Mouse (Mus musculus): ENCODE data around the gene Ank3. TPM values are rescaled to one million over a fixed set of nuclear protein-coding genes. Genes with fewer than 3 reads are reported as not detected.
A peak's percentile ranks its signal among the peaks of the same experiment; 100 is the strongest.

Gene Ank3
- polyA plus RNA-seq, 1 experiment from 2014 or later, result 47.6 TPM

- no peak for ATAC-seq (ENCODE audit: low FRiP score, low TSS enrichment)
- H3K27me3 ChIP-seq (ENCODE audit: insufficient read depth, low read length), result no peaks in the 10 kb centered on the region
- no peak overlapping the region for H3K4me2 ChIP-seq (replicated peaks; ENCODE audit: low read depth, low read length)
- H3K27ac ChIP-seq (ENCODE audit: low read length), result no peak overlapping the region
- H3K4me1 ChIP-seq (ENCODE audit: insufficient read depth, low read length), result no peaks in the 10 kb centered on the region
- H3K36me3 ChIP-seq (ENCODE audit: insufficient read depth, low read length), result peaks cover 5% of the 10 kb centered on the region; the same call in 1 of the 2 replicates
- 96% methylated on average over 7 of the region's 7 CpGs for WGBS
- no peak overlapping the region for H3K9ac ChIP-seq (replicated peaks; ENCODE audit: low read length)
- no peaks in the 10 kb centered on the region for H3K9me3 ChIP-seq (ENCODE audit: low read length)
- H3K4me3 ChIP-seq (ENCODE audit: low read length), result no peak overlapping the region
Observed at GRCm38 (mm10) chr10:69821245-69821644, 422.7 kb downstream of the Ank3 start.

GRCm38 (mm10) chr10:69828770-69829169, 430.2 kb downstream of the Ank3 start:
- 71% methylated on average over 2 of the region's 2 CpGs for whole genome bisulfite sequencing
- H3K9me3 ChIP-seq (ENCODE audit: low read length), result no peaks in the 10 kb centered on the region
- no peak overlapping the region for H3K4me2 ChIP-seq (replicated peaks; ENCODE audit: low read depth, low read length)
- H3K4me3 ChIP-seq (ENCODE audit: low read length), result no peak overlapping the region
- no peak overlapping the region for H3K27ac ChIP-seq (ENCODE audit: low read length)
- no peak for ATAC-seq (ENCODE audit: low FRiP score, low TSS enrichment)
- no peaks in the 10 kb centered on the region for H3K27me3 ChIP-seq (ENCODE audit: insufficient read depth, low read length)
- no peaks in the 10 kb centered on the region for H3K4me1 ChIP-seq (ENCODE audit: insufficient read depth, low read length)
- no peaks in the 10 kb centered on the region; the same call in 1 of the 2 replicates for H3K36me3 ChIP-seq (ENCODE audit: insufficient read depth, low read length)
- H3K9ac ChIP-seq (replicated peaks; ENCODE audit: low read length), result no peak overlapping the region

- Histone ChIP-seq H3K4me1 (ENCODE audit: insufficient read depth, low read length) (no peaks in the 10 kb centered on the region), H3K27me3 (ENCODE audit: insufficient read depth, low read length) (no peaks in the 10 kb centered on the region), H3K4me2 (replicated peaks; ENCODE audit: low read depth, low read length) (no peak overlapping the region), H3K36me3 (ENCODE audit: insufficient read depth, low read length) (no peaks in the 10 kb centered on the region; the same call in 1 of the 2 replicates), H3K4me3 (ENCODE audit: low read length) (no peak overlapping the region), H3K27ac (ENCODE audit: low read length) (no peak overlapping the region), H3K9me3 (ENCODE audit: low read length) (no peaks in the 10 kb centered on the region), H3K9ac (replicated peaks; ENCODE audit: low read length) (no peak overlapping the region)
- 84% methylated on average over 3 of the region's 3 CpGs for WGBS
- ATAC-seq (ENCODE audit: low FRiP score, low TSS enrichment), result no peak
Observed at GRCm38 (mm10) chr10:69829236-69829635, 430.7 kb downstream of the Ank3 start.

GRCm38 (mm10) chr10:69831568-69831967, 433.0 kb downstream of the Ank3 start:
- Histone ChIP-seq H3K4me2 (replicated peaks; ENCODE audit: low read depth, low read length) (no peak overlapping the region), H3K9me3 (ENCODE audit: low read length) (no peaks in the 10 kb centered on the region), H3K27me3 (ENCODE audit: insufficient read depth, low read length) (no peaks in the 10 kb centered on the region), H3K9ac (replicated peaks; ENCODE audit: low read length) (no peak overlapping the region), H3K4me1 (ENCODE audit: insufficient read depth, low read length) (no peaks in the 10 kb centered on the region), H3K4me3 (ENCODE audit: low read length) (no peak overlapping the region), H3K36me3 (ENCODE audit: insufficient read depth, low read length) (no peaks in the 10 kb centered on the region), H3K27ac (ENCODE audit: low read length) (no peak overlapping the region)
- no peak for ATAC-seq (ENCODE audit: low FRiP score, low TSS enrichment)
- WGBS, result 88% methylated on average over 7 of the region's 7 CpGs

- WGBS, result 75% methylated on average over 4 of the region's 4 CpGs
- no peak for ATAC-seq (ENCODE audit: low FRiP score, low TSS enrichment)
- no peak overlapping the region for H3K9ac ChIP-seq (replicated peaks; ENCODE audit: low read length)
Observed at GRCm38 (mm10) chr10:69832241-69832640, 433.7 kb downstream of the Ank3 start.

GRCm38 (mm10) chr10:69832822-69833221, 434.2 kb downstream of the Ank3 start:
- H3K4me2 ChIP-seq (replicated peaks; ENCODE audit: low read depth, low read length), result no peak overlapping the region
- H3K36me3 ChIP-seq (ENCODE audit: insufficient read depth, low read length), result no peaks in the 10 kb centered on the region
- H3K27me3 ChIP-seq (ENCODE audit: insufficient read depth, low read length), result no peaks in the 10 kb centered on the region
- H3K27ac ChIP-seq (ENCODE audit: low read length), result no peak overlapping the region
- ATAC-seq (ENCODE audit: low FRiP score, low TSS enrichment), result no peak
- H3K9ac ChIP-seq (replicated peaks; ENCODE audit: low read length), result no peak overlapping the region
- WGBS, result 90% methylated on average over 7 of the region's 7 CpGs
- no peak overlapping the region for H3K4me3 ChIP-seq (ENCODE audit: low read length)
- H3K9me3 ChIP-seq (ENCODE audit: low read length), result no peaks in the 10 kb centered on the region
- H3K4me1 ChIP-seq (ENCODE audit: insufficient read depth, low read length), result no peaks in the 10 kb centered on the region

More at GRCm38 (mm10) chr10:69832241-69832640, 433.7 kb downstream of the Ank3 start:
- no peaks in the 10 kb centered on the region for H3K36me3 ChIP-seq (ENCODE audit: insufficient read depth, low read length)
- no peak overlapping the region for H3K4me3 ChIP-seq (ENCODE audit: low read length)
- no peaks in the 10 kb centered on the region for H3K27me3 ChIP-seq (ENCODE audit: insufficient read depth, low read length)
- H3K27ac ChIP-seq (ENCODE audit: low read length), result no peak overlapping the region
- no peaks in the 10 kb centered on the region for H3K4me1 ChIP-seq (ENCODE audit: insufficient read depth, low read length)
- H3K9me3 ChIP-seq (ENCODE audit: low read length), result no peaks in the 10 kb centered on the region
- H3K4me2 ChIP-seq (replicated peaks; ENCODE audit: low read depth, low read length), result no peak overlapping the region

- no peak overlapping the region for H3K4me2 ChIP-seq (replicated peaks; ENCODE audit: low read depth, low read length)
- H3K9ac ChIP-seq (replicated peaks; ENCODE audit: low read length), result no peak overlapping the region
- H3K4me1 ChIP-seq (ENCODE audit: insufficient read depth, low read length), result no peaks in the 10 kb centered on the region
- no peak for ATAC-seq (ENCODE audit: low FRiP score, low TSS enrichment)
- H3K9me3 ChIP-seq (ENCODE audit: low read length), result no peaks in the 10 kb centered on the region
- no peaks in the 10 kb centered on the region for H3K36me3 ChIP-seq (ENCODE audit: insufficient read depth, low read length)
- no peak overlapping the region for H3K27ac ChIP-seq (ENCODE audit: low read length)
- H3K27me3 ChIP-seq (ENCODE audit: insufficient read depth, low read length), result no peaks in the 10 kb centered on the region
- H3K4me3 ChIP-seq (ENCODE audit: low read length), result no peak overlapping the region
- 69% methylated on average over 4 of the region's 4 CpGs for WGBS
Observed at GRCm38 (mm10) chr10:69834700-69835099, 436.1 kb downstream of the Ank3 start.

- H3K27me3 ChIP-seq (ENCODE audit: insufficient read depth, low read length), result no peaks in the 10 kb centered on the region
- H3K4me3 ChIP-seq (ENCODE audit: low read length), result no peak overlapping the region
- 39% methylated on average over 4 of the region's 4 CpGs for WGBS
- no peak overlapping the region for H3K27ac ChIP-seq (ENCODE audit: low read length)
- H3K4me2 ChIP-seq (replicated peaks; ENCODE audit: low read depth, low read length), result no peak overlapping the region
- ATAC-seq (ENCODE audit: low FRiP score, low TSS enrichment), result peak; percentile 65
- no peak overlapping the region for H3K9ac ChIP-seq (replicated peaks; ENCODE audit: low read length)
- H3K4me1 ChIP-seq (ENCODE audit: insufficient read depth, low read length), result no peaks in the 10 kb centered on the region; the same call in 1 of the 2 replicates
- H3K36me3 ChIP-seq (ENCODE audit: insufficient read depth, low read length), result 0 out of 2 replicates have a peak, but pooled peaks cover 4% of the 10 kb centered on the region
- H3K9me3 ChIP-seq (ENCODE audit: low read length), result peaks cover 2% of the 10 kb centered on the region; the same call in 1 of the 2 replicates
Observed at GRCm38 (mm10) chr10:69845749-69846148, 447.2 kb downstream of the Ank3 start.

GRCm38 (mm10) chr10:69852366-69853091, 454.0 kb downstream of the Ank3 start:
- Histone ChIP-seq H3K4me1 (ENCODE audit: insufficient read depth, low read length) (no peaks in the 10 kb centered on the region), H3K9me3 (ENCODE audit: low read length) (peaks cover 2% of the 10 kb centered on the region; the same call in 1 of the 2 replicates), H3K27me3 (ENCODE audit: insufficient read depth, low read length) (no peaks in the 10 kb centered on the region), H3K9ac (replicated peaks; ENCODE audit: low read length) (no peak overlapping the region), H3K36me3 (ENCODE audit: insufficient read depth, low read length) (0 out of 2 replicates have a peak, but pooled peaks cover 4% of the 10 kb centered on the region), H3K27ac (ENCODE audit: low read length) (no peak overlapping the region), H3K4me2 (replicated peaks; ENCODE audit: low read depth, low read length) (no peak overlapping the region), H3K4me3 (ENCODE audit: low read length) (no peak overlapping the region)
- 65% methylated on average over 5 of the region's 5 CpGs for WGBS
- ATAC-seq (ENCODE audit: low FRiP score, low TSS enrichment), result no peak

- Histone ChIP-seq H3K27me3 (ENCODE audit: insufficient read depth, low read length) (no peaks in the 10 kb centered on the region), H3K27ac (ENCODE audit: low read length) (no peak overlapping the region), H3K9me3 (ENCODE audit: low read length) (peaks cover 2% of the 10 kb centered on the region; the same call in 1 of the 2 replicates), H3K4me3 (ENCODE audit: low read length) (no peak overlapping the region), H3K4me1 (ENCODE audit: insufficient read depth, low read length) (0 out of 2 replicates have a peak, but pooled peaks cover 6% of the 10 kb centered on the region), H3K4me2 (replicated peaks; ENCODE audit: low read depth, low read length) (no peak overlapping the region), H3K36me3 (ENCODE audit: insufficient read depth, low read length) (0 out of 2 replicates have a peak, but pooled peaks cover 4% of the 10 kb centered on the region), H3K9ac (replicated peaks; ENCODE audit: low read length) (no peak overlapping the region)
- 93% methylated on average over 8 of the region's 8 CpGs for WGBS
- no peak for ATAC-seq (ENCODE audit: low FRiP score, low TSS enrichment)
Observed at GRCm38 (mm10) chr10:69854587-69855185, 456.1 kb downstream of the Ank3 start.
